Mouse (Mus musculus): Measurements from ENCODE around the gene Trim9. TPM values are rescaled to one million over a fixed set of nuclear protein-coding genes. Genes with fewer than 3 reads are reported as not detected.

The Trim9 gene
- total and polyA plus RNA-seq, 3 experiments = not detected

- Histone ChIP-seq H3K4me3 (ENCODE audit: control insufficient read depth in 1 of 2, insufficient read depth in 1 of 2, low read depth in 2 of 2, low read length in 2 of 2) (no peak overlapping the region), H3K9ac (ENCODE audit: control insufficient read depth, low read depth, low read length, poor library complexity, severe bottlenecking) (no peak overlapping the region), H3K79me2 (ENCODE audit: control insufficient read depth, insufficient read depth, low read length, poor library complexity) (no peaks in the 10 kb centered on the region), H3K36me3 (ENCODE audit: control insufficient read depth in 1 of 2, insufficient read depth in 2 of 2, low read length in 2 of 2) (no peaks in the 10 kb centered on the region), H3K27me3 (ENCODE audit: control insufficient read depth in 1 of 2, insufficient read depth in 2 of 2, low read length in 2 of 2) (peaks cover 6 to 16% of the 10 kb centered on the region in 2 experiments), H3K27ac (ENCODE audit: control insufficient read depth, low read depth, low read length) (no peak overlapping the region), H3K9me3 (replicated peaks; ENCODE audit: insufficient read depth, low read length) (no peaks in the 10 kb centered on the region), H3K4me1 (ENCODE audit: control insufficient read depth in 1 of 2, insufficient read depth in 2 of 2, low read length in 2 of 2) (no peaks in the 10 kb centered on the region)
- TF ChIP-seq HCFC1 (IDR thresholded peaks at IDR 0.05; ENCODE audit: low read depth, low read length) (no peak), GATA1 (IDR thresholded peaks at IDR 0.05; ENCODE audit: low read depth, low read length) (no peak)
- no peak for DNase-seq (ENCODE audit: low read depth, low spot score)
These were observed 21.6 kb downstream of the Trim9 start for GRCm38 (mm10) chr12:70325826-70326225.

DNA sequence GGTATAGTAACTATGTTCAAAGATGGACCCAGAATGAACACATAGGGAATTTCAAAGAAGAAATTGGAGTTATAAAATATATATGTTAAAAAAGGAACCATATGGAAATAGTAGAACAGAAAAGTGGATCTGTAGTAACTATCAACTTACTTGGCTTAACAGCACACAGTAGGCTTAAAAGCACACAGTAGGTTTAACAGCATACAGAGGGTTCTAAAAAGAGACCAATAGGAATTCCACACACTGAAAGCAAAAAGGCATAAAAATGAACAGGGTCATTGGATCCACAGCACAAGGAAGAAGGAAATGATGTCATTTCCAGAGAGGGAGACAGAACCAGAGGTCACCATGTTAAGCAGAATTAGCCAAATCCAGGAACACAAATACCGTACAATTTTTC lies 24.6 kb downstream of the Trim9 start:
- Histone ChIP-seq H3K79me2 (ENCODE audit: control insufficient read depth, insufficient read depth, low read length, poor library complexity) (no peaks in the 10 kb centered on the region), H3K27ac (ENCODE audit: control insufficient read depth, low read depth, low read length) (no peak overlapping the region), H3K9ac (ENCODE audit: control insufficient read depth, low read depth, low read length, poor library complexity, severe bottlenecking) (no peak overlapping the region), H3K4me1 (ENCODE audit: control insufficient read depth in 1 of 2, insufficient read depth in 2 of 2, low read length in 2 of 2) (no peaks in the 10 kb centered on the region), H3K27me3 (ENCODE audit: control insufficient read depth in 1 of 2, insufficient read depth in 2 of 2, low read length in 2 of 2) (peaks cover 4 to 12% of the 10 kb centered on the region in 2 experiments), H3K9me3 (replicated peaks; ENCODE audit: insufficient read depth, low read length) (no peaks in the 10 kb centered on the region), H3K4me3 (ENCODE audit: control insufficient read depth in 1 of 2, insufficient read depth in 1 of 2, low read depth in 2 of 2, low read length in 2 of 2) (no peak overlapping the region), H3K36me3 (ENCODE audit: control insufficient read depth in 1 of 2, insufficient read depth in 2 of 2, low read length in 2 of 2) (no peaks in the 10 kb centered on the region)
- TF ChIP-seq ZKSCAN1 (IDR thresholded peaks at IDR 0.05; ENCODE audit: low read depth, low read length) = peak; percentile 89
- TF ChIP-seq MEF2A (IDR thresholded peaks at IDR 0.05; ENCODE audit: extremely low read depth, insufficient replicate concordance, low read depth, low read length, poor library complexity, severe bottlenecking) = no peak
- no peak for TF ChIP-seq POLR2A (IDR thresholded peaks at IDR 0.05; ENCODE audit: control insufficient read depth in 1 of 2, insufficient read depth in 1 of 2, low read depth in 1 of 2, low read length in 2 of 2, poor library complexity in 1 of 2)
- TF ChIP-seq MAZ (IDR thresholded peaks at IDR 0.05; ENCODE audit: low read depth, low read length) = no peak
- no peak for TF ChIP-seq SMC3 (IDR thresholded peaks at IDR 0.05; ENCODE audit: low read depth, low read length)
- TF ChIP-seq KAT2A (conservative IDR thresholded peaks at IDR 0.05; ENCODE audit: low read depth, low read length) = no peak
- DNase-seq (ENCODE audit: low read depth, low spot score) = no peak

- TF ChIP-seq KAT2A (conservative IDR thresholded peaks at IDR 0.05; ENCODE audit: low read depth, low read length) (no peak), USF2 (IDR thresholded peaks at IDR 0.05; ENCODE audit: borderline replicate concordance in 1 of 2, insufficient read depth in 1 of 2, low read depth in 1 of 2, low read length in 2 of 2) (no peak), TBP (IDR thresholded peaks at IDR 0.05; ENCODE audit: low read depth, low read length) (no peak), ZC3H11A (IDR thresholded peaks at IDR 0.05; ENCODE audit: low read depth, low read length) (no peak), MAFK (IDR thresholded peaks at IDR 0.05; ENCODE audit: borderline replicate concordance, low read depth, low read length) (no peak), SIN3A (IDR thresholded peaks at IDR 0.05; ENCODE audit: low read length) (no peak)
- no peaks in the 10 kb centered on the region for H3K79me2 ChIP-seq (ENCODE audit: control insufficient read depth, insufficient read depth, low read length, poor library complexity)
These were observed 31.3 kb downstream of the Trim9 start for GRCm38 (mm10) chr12:70316147-70316546.

More at GRCm38 (mm10) chr12:70316147-70316546, 31.3 kb downstream of the Trim9 start:
- Histone ChIP-seq H3K9me3 (replicated peaks; ENCODE audit: insufficient read depth, low read length) (no peaks in the 10 kb centered on the region), H3K27me3 (ENCODE audit: control insufficient read depth in 1 of 2, insufficient read depth in 2 of 2, low read length in 2 of 2) (peaks cover 3 to 6% of the 10 kb centered on the region in 2 experiments), H3K27ac (ENCODE audit: control insufficient read depth, low read depth, low read length) (no peak overlapping the region), H3K4me1 (ENCODE audit: control insufficient read depth in 1 of 2, insufficient read depth in 2 of 2, low read length in 2 of 2) (no peaks in the 10 kb centered on the region), H3K36me3 (ENCODE audit: control insufficient read depth in 1 of 2, insufficient read depth in 2 of 2, low read length in 2 of 2) (no peaks in the 10 kb centered on the region), H3K9ac (ENCODE audit: control insufficient read depth, low read depth, low read length, poor library complexity, severe bottlenecking) (no peak overlapping the region), H3K4me3 (ENCODE audit: control insufficient read depth in 1 of 2, insufficient read depth in 1 of 2, low read depth in 2 of 2, low read length in 2 of 2) (no peak overlapping the region)
- no peak for DNase-seq (ENCODE audit: low read depth, low spot score)
